Mouse (Mus musculus) forebrain, embryonic 14.5 days (tissue): Measurements from ENCODE around the gene Stk38. TPM values are rescaled to one million over a fixed set of nuclear protein-coding genes. Genes with fewer than 3 reads are reported as not detected.

Experiments used
- ATAC-seq: fragments of 200-750 bp; cut with Nextera tagmentation; 2 replicates; pipeline ENCODE4 v1.8.0; 2017; ENCODE audit warnings: mild to moderate bottlenecking, moderate library complexity
- DNase-seq: peaks from one replicate; pipeline ENCODE4 v3.0.0-alpha.2; 2015; ENCODE audit warnings: low spot score
- H3K27ac ChIP-seq: fragments of 300-500 bp; sonication (generic); 2 replicates; pipeline ENCODE4 v1.5.1; 2014; ENCODE audit warnings: low read depth, mild to moderate bottlenecking, control low read depth, low read length, moderate library complexity
- H3K27me3 ChIP-seq: fragments of 300-500 bp; sonication (generic); replicated peaks from 2 replicates; pipeline ENCODE4 v1.6.1; 2014; ENCODE audit warnings: low read length, control low read depth, mixed read lengths; ENCODE audit not compliant: control insufficient read depth, insufficient read depth
- H3K36me3 ChIP-seq: fragments of 300-500 bp; sonication (generic); 2 replicates; pipeline ENCODE4 v1.6.1; 2014; ENCODE audit warnings: low read length, control low read depth; ENCODE audit not compliant: control insufficient read depth, insufficient read depth
- H3K4me1 ChIP-seq: fragments of 300-500 bp; sonication (generic); 2 replicates; pipeline ENCODE4 v1.6.1; 2014; ENCODE audit warnings: antibody characterized with exemption, low read length, control low read depth; ENCODE audit not compliant: control insufficient read depth, insufficient read depth
- H3K4me2 ChIP-seq: fragments of 300-500 bp; sonication (generic); 2 replicates; pipeline ENCODE4 v1.6.1; 2014; ENCODE audit warnings: mild to moderate bottlenecking, control low read depth, low read length
- H3K4me3 ChIP-seq: fragments of 300-500 bp; sonication (generic); 2 replicates; pipeline ENCODE4 v1.5.1; 2014; ENCODE audit warnings: low read depth, low read length, control low read depth
- H3K9ac ChIP-seq: fragments of 300-500 bp; sonication (generic); 2 replicates; pipeline ENCODE4 v1.6.1; 2014; ENCODE audit warnings: mild to moderate bottlenecking, low read length, control low read depth, moderate library complexity
- H3K9me3 ChIP-seq: fragments of 300-500 bp; sonication (generic); replicated peaks from 2 replicates; pipeline ENCODE4 v1.6.1; 2016; ENCODE audit warnings: low read length, control low read depth, mixed read lengths; ENCODE audit not compliant: control insufficient read depth
- WGBS: fragments of 180-500 bp; shearing (Covaris S2); extraction: QIAGEN DNeasy Blood & Tissue Kit; methylation state at CpG from one replicate; pipeline ENCODE4 v1.1.7; 2014; 5-methylcytosine and 5-hydroxymethylcytosine counted together
- polyA plus RNA-seq: library from polyadenylated mRNA; unstranded; fragments of >200 nt; fragmentation: Nextera tagmentation; extraction: Ambion mirVana; gene quantifications from 2 replicates; pipeline ENCODE4 v1.2.1, GENCODE M21; 2014

The Stk38 gene
- polyA plus RNA-seq, 1 experiment from 2014 or later: 81.7 TPM

GRCm38 (mm10) chr17:28921086-28921485 is 86.7 kb downstream of the Stk38 start:
- no peak overlapping the region for H3K4me3 ChIP-seq
- 66% methylated on average over 8 of the region's 8 CpGs for WGBS
- H3K36me3 ChIP-seq: no peaks in the 10 kb centered on the region

More at GRCm38 (mm10) chr17:28921086-28921485, 86.7 kb downstream of the Stk38 start:
- ATAC-seq (no peak), DNase-seq (no peak)
- Histone ChIP-seq H3K27me3 (no peaks in the 10 kb centered on the region), H3K9me3 (no peaks in the 10 kb centered on the region), H3K4me2 (no peak overlapping the region), H3K4me1 (no peaks in the 10 kb centered on the region), H3K9ac (no peak overlapping the region), H3K27ac (no peak overlapping the region)

Other genes starting within 250 kb of the Stk38 start
- 0.57 and 0.67 TPM in 2 replicates for gene Mapk13, start 238.7 kb downstream of the Stk38 start, polyA plus RNA-seq
- 5.0 and 5.4 TPM in 2 replicates for gene Brpf3, start 206.9 kb downstream of the Stk38 start, polyA plus RNA-seq
- gene Pnpla1, start 149.6 kb downstream of the Stk38 start, polyA plus RNA-seq: not detected in 2 replicates
- gene 4930539E08Rik, start 92.7 kb downstream of the Stk38 start, polyA plus RNA-seq: 0.50 and 0.62 TPM in 2 replicates
- not detected in 2 replicates for gene Pxt1, start 64.2 kb downstream of the Stk38 start, polyA plus RNA-seq
- gene Kctd20, start 56.0 kb downstream of the Stk38 start, polyA plus RNA-seq: 84.4 and 99.1 TPM in 2 replicates
- 712 and 729 TPM in 2 replicates for gene Srsf3, start 24.6 kb upstream of the Stk38 start, polyA plus RNA-seq
- gene Cdkn1a, start 83.0 kb upstream of the Stk38 start, polyA plus RNA-seq: 41.0 and 43.3 TPM in 2 replicates
- gene Rab44, start 106.2 kb upstream of the Stk38 start, polyA plus RNA-seq: not detected in 2 replicates
- 17.2 and 17.4 TPM in 2 replicates for gene Cpne5, start 230.2 kb upstream of the Stk38 start, polyA plus RNA-seq